Mouse (Mus musculus): Measurements from ENCODE around the gene Prrt2.
A peak's percentile ranks its signal among the peaks of the same experiment; 100 is the strongest.

Prrt2 gene

DNA sequence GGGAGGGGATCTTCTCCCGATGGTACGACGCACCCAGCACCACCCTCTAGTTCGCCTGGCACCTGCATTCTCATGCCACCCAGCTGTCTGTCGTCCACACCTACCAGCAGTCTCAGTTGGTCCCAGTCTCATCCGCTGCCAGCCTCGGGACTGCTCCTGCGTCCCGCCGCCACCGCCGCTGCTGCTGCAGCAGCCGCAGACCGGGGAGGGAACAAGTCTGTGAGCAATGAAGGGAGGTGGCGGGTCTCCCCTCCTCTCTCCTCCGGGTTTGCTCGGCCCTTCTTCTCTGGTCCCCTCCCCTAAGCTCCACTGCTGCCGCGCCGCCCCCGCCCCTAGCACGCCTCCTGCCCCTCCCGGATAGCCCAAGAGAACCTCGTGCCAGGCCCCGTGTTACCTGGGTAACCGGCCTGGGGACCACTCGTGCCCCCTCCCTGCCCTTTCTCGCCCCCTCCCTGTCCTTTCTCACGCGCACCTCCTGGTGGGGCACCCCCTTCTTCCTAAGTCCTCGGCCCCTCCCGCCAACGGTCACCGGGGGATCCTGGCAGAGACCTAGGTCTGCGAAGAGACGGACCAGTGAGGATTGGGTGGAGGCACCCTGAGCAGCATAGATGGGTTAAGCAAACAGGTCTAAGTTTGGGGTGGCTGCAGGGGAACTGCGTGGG is at the start of gene Prrt2, which contains the start of gene Gm42742:
TSS of gene Prrt2 (minus strand) at position 311 of the 662 bp plus-strand sequence.
TSS of gene Gm42742 (minus strand) at position 197 of the 662 bp plus-strand sequence.
- DNase-seq (ENCODE audit: low read depth, low spot score): no peak

DNA sequence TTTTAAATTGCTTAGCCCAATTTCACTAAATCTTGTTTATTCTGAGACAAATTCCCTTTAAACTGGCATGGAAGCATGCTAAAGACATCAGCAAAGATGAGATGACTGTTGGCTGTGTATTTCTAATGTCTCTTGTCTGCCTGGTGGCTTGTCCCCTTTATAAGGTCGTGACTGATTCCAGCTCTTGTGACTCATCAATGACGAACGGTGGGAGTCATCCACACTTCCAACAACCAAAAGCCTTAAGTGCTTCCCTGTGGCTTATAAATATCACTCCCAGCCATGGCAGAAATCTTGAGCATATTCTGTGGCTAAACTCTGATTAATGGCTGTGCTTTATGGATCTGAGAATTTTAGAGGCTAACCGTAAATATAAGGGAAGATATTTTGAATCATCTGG is 45.3 kb upstream of the Prrt2 start:
- DNase-seq (ENCODE audit: low read depth, low spot score): no peak

DNA sequence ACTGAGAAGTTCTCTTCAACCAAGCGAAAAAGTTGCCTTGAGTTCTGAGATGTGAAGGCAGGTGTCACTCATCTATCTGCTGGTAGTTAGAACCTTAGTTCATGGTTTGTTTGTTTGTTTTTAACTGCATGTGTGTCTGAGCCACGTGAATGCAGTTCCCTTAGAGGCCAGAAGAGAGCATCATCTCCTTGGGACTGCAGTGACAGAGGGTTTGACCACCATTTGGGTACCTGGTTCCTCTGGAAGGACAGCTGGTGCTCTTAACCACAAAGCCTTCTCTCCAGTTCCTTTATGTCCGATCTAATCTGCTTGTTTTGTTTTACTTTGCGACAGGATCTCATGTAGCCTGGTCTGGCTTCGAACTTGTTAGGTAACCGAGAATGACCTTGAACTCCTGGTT is 44.5 kb upstream of the Prrt2 start:
- DNase-seq (ENCODE audit: low read depth, low spot score): no peak

DNA sequence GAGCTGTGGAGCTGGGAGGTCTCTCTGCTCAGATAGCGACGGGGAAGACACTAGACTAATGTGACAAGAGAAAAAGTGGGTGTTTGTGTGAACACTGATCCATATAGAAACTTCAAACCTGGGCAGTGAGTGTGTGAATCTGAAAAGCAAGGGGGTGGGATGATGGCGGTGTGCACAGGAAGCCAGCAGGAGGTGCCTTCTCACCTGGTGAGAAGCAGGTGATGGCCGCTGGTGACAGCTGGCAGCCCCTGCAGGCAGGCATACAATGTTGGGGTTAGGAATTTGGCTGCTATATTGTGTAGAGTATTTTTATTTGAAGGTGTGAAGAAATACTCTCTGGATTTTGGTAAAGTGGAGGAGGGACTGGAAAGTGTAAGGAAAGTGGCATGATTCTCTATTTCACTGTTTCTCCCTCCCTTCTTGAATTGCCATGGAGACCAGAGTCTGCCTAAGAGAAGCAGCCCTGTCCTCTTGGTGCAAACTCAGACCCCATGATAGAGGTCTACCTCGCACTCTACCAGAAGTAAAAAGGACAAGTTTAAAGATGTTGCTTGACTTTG is 34.1 kb upstream of the Prrt2 start:
- no peak for DNase-seq (ENCODE audit: low read depth, low spot score)

DNA sequence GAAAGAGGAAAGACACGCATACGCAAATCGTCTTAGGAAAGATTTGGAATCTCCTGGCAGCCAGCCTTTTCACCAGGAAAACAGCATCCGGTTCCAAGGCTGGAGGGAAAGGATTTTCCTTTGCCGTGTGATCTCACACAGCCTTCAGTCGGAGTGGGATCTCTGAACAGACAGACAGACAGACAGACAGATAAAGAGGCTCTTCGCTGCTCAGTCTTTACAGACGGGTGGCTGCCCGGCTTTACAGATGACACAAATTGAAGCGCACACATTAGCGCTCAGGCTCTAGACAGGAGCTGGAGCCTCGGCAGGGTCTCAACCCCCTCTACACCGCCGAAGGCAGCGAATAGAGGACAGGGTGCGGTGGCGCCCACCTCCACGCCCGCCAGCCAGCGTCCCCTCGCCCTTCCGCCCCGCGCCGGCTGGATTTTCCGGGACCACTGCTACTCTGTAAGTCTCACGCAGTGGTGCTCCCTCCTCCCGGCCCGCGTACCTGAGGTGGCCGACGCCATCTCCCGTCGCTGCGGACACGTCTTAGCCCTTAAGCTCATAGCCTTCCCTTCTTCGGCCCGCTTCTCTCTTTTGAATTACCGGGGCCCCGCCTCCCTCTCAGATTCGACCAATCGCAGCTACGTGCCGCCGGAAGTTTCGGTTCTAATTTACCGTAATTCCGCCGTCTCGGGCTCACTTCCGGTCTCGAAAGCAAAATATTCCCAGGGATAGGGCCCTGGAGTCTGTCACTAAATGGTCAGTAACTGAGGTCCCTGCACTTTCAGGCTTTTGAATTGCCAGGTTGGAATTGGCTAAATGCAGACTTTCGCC is 21.1 kb upstream of the Prrt2 start, which contains the start of gene Kif22:
TSS of gene Kif22 (minus strand) at position 621 of the 822 bp plus-strand sequence.
- peak; percentile 82 for DNase-seq (ENCODE audit: low read depth, low spot score)

DNA sequence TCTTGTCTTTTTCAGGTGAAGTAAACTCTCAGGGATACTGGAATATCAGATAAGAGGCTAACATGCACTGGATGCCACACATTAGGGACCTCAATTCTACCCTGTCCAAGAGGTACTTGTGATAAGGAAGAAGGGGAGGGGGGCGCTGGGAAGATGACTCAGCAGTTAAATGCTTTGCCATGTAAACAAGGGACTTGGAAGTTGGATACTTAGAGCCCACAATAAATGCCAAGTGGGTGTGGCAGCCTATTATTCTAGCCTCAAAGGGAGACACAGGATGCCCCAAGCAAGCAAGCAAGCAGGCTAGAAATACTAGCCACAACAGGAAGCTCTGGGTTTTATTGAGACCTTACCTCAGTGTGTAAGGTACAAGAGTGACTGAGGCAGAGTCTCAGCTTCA is 10.2 kb upstream of the Prrt2 start:
- DNase-seq (ENCODE audit: low read depth, low spot score): no peak

DNA sequence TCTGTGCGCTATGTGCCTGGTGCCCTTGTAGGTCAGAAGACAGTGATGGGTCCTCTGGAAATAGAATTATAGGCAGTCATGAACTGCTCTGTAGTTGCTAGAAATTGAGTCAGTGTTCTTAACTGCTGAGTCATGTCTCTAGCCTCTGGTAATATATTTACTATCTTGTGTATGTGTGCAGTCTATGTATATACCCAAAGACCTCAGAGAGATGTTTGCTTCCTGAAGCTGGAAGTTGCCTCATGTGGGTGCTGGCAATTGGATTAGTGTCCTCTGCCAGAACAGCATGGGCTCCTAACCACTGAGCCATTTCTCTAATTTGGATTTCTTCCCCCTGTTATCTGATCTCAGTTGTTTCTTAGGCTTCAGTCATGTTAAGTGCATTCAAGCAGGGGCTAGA is 9.2 kb upstream of the Prrt2 start:
- no peak for DNase-seq (ENCODE audit: low read depth, low spot score)

DNA sequence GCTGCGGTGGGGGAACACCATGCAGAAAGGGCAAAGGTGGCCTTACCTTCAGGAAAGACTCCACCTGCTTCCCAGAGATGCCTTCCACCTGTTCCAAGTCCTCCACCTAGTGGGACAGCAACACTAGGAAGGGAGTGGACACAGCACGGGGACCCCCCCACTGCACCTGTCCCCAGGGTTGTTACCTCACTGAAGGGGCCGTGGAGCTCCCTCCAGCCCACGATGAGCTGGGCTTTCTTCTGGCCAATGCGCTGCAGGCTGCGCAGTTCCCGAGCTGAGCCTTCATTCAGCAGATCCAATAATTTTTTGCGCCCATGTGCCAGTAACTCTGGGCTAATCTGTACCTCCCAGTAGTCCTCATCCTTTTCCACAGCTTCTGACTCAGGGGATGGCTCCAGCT is 6.9 kb upstream of the Prrt2 start:
- DNase-seq (ENCODE audit: low read depth, low spot score): no peak

DNA sequence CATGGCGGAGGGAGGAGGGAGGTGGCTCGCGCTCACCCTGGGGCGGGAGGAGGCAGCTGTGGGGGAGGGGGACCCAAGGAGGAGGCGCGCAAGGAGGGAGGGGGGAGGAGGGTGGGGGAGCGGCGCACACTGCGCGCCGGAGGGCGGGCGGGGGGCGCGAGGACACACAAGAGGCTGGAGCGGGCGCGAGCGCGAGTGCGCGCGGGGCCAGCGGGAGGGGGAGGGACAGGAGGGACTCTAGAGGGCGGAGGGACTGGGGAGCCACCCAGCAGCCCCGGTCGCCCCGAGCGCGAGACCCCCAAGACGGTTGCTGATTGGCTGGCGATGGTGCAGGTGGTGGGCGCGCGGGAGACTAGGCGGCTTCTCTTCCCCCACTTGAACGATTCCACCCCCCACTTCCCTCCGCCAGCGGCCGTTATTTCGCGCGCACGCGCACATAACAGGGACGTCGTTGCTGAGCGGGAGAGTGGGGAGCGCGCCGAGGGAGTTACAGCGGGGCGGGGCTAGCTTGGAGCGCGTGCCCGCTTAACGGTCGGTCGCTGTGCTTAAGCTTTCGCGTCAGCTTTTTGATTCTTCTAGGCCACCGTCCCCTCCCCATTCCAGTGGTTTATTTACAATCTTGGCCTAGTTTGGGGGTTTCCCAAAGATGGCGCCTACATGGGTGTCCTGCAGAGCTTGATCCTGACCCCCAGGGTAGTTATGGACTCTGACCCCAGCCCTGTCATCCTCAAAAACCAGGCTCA is 6.1 kb upstream of the Prrt2 start, which contains the start of gene Maz:
TSS of gene Maz (minus strand) at position 54 of the 743 bp plus-strand sequence.
- DNase-seq (ENCODE audit: low read depth, low spot score): peak; percentile 98

DNA sequence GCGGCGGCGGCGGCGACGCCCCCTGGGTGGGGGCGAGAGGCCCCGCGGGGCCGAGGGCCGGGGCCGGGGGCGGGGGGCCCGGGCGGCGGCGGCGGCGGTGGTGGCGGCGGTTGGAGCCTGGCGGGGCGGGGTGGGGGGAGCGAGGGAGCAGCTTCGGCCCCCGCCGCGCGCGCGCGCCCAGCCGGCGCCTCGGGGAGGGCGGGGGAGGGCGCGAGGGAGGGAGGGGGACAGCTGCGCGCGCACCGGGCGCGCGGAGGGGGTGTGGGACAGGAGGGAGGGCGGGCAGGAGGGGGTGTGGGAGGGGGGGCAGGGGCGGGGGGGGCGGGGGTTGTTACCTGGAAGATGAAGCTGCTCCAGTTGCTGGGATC is 5.6 kb upstream of the Prrt2 start:
- no peak for DNase-seq (ENCODE audit: low read depth, low spot score)

DNA sequence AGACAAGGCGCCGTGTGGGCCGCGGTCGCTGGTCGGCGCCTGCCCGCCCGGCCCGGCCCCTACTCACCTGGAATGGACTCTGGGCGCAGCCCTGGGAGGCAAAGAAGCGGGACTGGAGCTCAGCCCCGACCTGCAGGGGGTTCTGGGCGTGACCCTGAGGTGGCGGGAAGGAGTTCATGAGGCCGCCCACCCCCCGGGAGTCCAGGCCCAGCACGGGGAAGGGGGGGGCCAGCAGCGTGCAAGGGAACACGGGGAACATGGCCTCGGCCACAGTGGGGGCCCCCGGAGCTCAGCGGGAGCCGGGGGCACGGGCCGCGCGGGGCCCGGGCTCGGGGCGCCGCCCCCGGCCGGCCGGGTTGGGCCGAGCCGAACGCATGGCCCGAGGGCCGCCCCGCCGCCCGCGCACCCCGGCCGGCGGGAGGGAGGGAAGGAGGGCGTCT is 5.2 kb upstream of the Prrt2 start:
- no peak for DNase-seq (ENCODE audit: low read depth, low spot score)

DNA sequence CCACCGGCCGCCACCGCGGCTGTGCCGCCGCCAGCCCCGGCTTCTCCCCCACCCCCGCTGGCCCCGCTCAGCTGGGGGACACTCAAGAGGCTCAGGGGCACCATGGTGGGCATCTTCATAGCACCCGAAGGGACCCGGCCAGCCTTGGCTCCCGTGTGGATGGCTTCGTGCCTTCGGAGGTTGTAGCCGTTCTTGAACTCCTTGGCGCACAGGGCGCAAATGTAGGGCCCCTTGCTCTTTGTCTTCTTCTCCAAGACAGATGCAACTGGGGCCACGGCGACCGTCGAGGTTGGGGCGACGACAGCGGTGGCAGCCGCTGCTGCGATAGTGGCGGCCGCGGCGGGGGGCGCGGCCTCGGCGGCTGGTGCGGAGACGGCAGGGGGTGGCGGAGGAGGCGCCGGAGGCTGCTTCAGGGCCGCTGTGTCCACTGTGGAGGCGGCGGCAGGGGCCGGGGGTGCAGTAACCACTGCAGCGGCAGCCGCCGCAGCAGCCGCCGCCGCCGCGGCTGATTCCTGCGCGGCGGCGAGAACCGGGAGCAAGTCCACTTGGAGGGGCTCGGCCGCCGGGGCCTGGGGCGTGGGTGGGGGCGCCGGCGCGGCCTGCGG is 4.6 kb upstream of the Prrt2 start:
- no peak for DNase-seq (ENCODE audit: low read depth, low spot score)

DNA sequence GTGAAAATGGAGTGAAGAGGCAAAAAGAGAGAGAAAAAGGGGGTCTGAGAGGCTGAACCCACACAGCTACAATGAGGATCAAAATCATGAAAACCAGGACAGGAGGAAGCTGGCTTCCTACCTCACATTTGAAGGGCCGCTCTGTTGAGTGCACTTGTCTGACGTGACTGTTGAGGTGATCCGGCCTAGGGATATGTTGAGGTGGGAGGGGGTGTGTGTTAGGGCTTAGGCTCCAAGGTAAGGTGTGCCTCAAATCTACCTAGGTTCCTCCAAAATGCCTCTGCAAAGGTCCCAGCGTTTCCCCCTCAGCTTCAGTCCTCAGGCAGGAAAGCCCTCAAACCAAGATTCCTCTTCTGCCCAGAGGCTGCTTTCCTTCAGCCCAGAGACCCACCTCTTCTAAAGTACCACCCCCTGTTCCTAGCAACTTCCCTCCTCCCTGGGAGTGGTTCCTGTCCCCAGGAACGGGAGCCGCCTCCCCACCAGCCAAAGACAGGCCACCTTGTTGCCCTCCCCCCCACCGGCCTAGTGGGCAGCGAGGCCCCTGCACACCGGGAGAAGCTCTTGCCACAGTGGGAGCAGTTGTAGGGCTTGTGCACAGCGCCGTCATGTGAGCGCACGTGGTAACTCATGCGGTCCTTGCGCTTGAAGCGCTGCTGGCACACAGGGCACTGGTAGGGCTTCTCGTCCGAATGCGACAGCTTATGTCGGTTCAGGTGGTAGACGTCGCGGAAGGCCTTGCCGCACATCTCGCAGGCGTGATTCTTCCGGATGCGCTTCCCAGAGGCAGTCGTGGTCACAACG is 3.9 kb upstream of the Prrt2 start:
- DNase-seq (ENCODE audit: low read depth, low spot score): peak; percentile 76

DNA sequence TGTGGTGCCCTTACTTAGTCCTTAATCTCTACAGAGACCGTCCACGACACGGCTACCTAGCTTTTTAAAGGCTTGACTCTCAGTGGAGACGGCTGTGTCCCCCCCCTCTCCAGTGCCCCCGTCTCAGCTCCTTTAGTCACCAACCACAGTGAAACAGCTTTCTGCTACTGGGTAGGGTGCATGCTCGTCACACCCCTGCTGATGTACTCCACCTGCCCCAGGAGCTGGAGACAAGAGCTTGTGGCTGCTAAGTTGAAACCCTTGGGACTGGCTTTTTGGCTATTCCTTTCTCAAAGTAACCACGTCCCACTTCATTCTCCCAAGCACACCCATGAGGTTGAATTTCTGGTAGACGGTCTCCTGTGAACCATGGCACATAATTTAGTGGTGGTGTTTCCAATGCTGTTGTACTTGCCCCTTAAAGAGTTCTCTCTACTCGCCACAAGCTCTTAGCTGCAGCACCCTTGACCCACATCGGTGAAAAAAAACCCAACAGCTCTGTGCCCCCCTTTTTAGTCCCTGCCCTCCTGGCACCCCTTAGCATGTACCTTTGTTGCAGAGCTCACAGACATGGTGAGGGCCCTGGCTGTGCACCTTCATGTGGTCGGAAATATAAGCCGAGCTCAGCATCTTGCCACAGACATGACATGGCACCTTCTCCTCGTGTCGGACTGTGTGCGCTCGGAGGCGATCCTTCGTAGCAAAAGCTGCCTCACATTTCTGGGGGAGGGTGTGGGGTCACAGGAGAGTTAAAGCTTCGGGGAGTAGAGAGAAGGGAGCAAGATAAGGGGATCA is 3.1 kb upstream of the Prrt2 start:
- no peak for DNase-seq (ENCODE audit: low read depth, low spot score)

DNA sequence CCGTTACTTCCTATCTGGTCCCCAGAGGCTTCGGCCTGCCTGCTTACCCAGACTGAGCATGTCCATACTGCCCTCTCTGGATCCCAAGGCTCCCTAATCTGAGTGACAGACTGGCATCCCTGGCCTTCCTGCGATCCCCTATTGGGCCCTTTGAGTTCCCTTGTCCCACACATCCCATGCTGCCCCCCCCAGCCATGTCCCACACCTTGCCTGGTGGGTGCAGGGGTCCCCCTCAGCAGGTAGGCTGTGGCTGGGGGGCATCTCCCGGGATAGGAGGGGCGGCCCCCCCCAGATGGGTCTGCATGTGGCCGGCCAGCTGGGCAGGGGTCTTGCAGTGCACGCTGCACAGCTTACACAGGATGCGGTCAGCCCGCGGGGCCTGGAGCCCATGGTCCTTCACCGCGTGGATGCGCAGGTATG is 2.3 kb upstream of the Prrt2 start:
- no peak for DNase-seq (ENCODE audit: low read depth, low spot score)

DNA sequence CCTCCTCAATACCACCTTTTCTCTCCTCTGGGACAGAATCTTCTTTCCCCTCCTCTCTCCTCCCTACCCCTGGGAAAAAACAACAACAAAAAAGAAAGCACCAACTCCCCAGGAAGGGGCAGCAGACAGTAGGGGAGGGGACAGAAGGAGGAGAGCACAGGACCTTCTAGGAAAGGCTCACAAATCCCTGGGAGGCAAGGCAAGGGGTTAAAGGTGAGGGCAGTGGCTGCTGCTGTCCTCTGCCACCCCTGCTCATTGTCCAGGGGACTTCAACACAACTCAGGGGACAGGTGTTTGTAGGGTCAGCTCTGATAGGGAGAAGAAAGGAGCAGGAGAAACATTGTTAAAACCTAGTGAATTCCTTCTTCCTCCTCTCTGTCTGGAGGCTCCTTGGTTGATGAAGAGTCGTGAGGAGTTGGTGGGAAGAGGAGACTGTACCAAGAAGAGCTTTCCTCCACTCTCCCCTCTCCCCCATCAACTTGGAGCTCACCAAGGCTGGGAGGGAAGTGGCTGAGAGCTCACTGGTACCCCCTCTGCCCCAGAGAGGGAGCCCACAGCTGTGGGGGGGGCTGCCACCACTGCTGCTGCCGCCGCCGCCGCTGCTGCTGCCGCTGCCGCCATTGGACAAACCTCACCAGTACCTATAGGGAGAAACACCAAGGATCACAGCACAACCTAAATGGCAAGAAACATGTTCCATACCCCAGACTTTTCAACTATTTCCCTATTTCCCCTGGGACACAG is 1.7 kb upstream of the Prrt2 start:
- DNase-seq (ENCODE audit: low read depth, low spot score): no peak

DNA sequence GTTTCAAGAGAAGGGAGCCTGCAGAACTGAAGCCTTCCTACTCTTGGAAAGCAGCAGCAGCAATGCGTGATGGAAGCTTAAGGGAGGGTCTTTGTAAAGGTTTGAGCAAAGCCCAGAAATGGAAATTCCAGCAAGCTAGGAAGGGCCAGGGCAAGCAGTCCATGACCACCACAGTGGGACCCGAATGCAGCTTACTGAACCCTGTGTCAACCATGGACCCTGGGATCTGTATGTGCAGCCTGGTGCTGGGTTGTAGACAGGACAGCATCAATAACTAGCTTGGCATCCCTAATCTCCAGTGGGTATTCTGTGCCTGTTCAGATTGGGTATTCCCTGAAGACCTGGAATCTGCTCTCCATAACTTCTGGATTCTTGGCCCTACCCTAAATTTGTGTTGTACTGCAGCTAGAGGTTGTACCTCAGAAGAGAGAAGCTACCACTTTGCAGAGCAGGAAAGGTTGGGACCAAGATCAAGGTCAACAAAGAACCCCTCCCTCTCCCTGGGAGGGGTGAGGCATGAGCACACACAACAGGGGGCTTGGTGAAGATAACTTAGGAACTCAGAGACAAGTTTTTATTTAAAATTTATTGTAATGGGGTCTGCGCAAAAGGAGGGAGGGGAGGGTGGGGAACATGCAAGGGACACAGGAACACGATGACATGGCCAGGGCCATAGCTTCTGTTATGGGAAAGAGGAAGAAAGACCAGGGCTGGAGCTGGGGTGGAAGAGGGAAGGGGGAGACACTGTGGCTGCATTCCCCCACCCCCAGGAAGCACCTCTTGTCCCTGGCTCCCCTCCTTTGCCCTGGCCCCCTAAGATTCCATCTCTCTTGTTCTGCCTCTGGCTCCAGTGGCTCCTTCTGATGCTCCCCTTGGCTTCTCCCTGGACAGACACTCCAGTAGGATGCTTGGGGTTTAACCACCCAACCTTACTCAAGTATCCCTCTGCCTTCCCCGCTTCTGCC is 834 bp upstream of the Prrt2 start:
- no peak for DNase-seq (ENCODE audit: low read depth, low spot score)

DNA sequence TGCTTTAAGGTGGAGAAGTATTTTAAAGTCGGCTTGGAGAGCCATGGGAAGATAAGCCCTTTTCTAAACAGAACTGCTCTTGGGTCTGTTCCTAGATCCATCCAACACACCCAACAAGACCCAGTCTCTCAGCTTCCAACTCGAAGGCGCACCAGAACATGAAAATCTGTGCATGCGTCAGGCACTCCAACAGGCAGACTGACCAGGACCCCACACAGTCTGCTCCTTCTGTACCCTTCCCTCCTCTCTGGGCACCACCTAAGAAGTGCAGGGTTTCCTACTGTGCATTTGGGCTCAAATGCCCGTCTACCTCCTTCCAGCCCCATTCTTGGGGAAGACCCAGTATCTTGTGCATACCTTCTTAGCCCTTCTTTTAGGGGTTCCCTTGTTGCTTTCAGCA is 520 bp downstream of the Prrt2 start:
- DNase-seq (ENCODE audit: low read depth, low spot score): no peak
